Mouse (Mus musculus): ENCODE results near the gene Entpd6. TPM values are rescaled to one million over a fixed set of nuclear protein-coding genes. Genes with fewer than 3 reads are reported as not detected.

Entpd6 gene
- total RNA-seq (2021) = 10 to 100 TPM; 53.4 to 58.7 TPM
- long read RNA-seq, experiment 1, transcript Entpd6-201 (14 exons, 2,540 nt) = major isoform, 62 of 87 reads
- long read RNA-seq, experiment 1, partial matches to known transcripts = 7 of 87 reads
- long read RNA-seq, experiment 1, other reads (novel, unspliced or antisense) = 17 of 87 reads
- long read RNA-seq, experiment 2, transcript Entpd6-201 (14 exons, 2,540 nt) = major isoform, 58 of 90 reads
- long read RNA-seq, experiment 2, partial matches to known transcripts = 11 of 90 reads
- long read RNA-seq, experiment 2, other reads (novel, unspliced or antisense) = 20 of 90 reads

GRCm38 (mm10) chr2:150748854-150749253 is at the start of gene Entpd6:
Entpd6 (plus strand) TSS chr2:150749042.
- DNase-seq (ENCODE audit: low spot score in 2 of 2) = peak; percentile 98 to 99
- intact Hi-C loops (cut with DNase I) = loop anchor here (2.0 to 5.0 kb wide), 2 partner anchors 140 to 192 kb away; partner anchors contain the start of gene Apmap

DNA sequence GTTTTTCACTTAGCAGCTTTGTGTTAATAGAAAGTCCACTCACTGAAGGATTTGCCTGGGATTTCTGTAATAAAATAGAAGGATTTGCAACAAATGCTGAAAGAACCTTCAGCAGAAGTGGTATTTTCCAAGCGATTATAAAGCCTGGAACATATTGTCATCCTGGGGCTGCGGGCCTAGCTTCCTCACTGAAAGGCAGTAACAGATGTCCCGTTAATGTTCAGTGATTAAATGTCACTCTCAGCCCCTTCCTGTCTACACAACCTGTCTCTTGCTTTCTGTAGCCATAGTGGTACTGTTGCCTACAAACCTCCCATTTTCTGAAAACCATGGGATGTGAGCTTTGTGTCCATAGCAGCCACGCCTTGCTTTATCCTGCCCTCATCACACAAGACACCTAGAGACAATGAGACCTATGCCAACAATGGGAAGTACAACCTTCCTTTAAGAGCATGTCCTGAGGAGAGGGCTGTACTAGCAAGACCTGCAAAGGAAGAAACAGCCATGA is 36.6 kb upstream of the Entpd6 start:
- intact Hi-C loops (cut with DNase I) = no loop called here
- no peak for DNase-seq (ENCODE audit: low spot score in 2 of 2)

- DNase-seq (ENCODE audit: low spot score in 2 of 2) = no peak
- intact Hi-C loops (cut with DNase I) = no loop called here
These were observed 12.9 kb upstream of the Entpd6 start for GRCm38 (mm10) chr2:150735756-150736576.

DNA sequence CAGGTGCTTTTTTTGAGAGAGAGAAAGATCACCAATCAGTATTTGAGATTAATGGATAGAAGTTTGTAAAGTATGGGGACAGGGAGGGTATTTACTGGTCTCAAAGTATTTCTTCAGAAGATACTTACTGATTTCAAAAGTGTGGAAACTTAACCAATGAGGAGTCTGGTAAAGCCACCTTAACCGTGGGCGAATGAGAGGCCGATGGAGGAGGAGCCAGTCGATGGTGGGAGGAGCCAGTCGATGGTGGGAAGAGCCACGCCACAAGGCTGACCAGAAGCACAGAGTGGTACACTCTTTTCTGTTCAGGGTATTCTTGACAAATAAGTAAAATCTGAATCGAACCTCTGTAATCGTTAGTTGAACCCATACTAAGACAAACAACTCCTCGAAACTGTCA is 11.0 kb upstream of the Entpd6 start:
- no peak for DNase-seq (ENCODE audit: low spot score in 2 of 2)
- intact Hi-C loops (cut with DNase I) = no loop called here

DNA sequence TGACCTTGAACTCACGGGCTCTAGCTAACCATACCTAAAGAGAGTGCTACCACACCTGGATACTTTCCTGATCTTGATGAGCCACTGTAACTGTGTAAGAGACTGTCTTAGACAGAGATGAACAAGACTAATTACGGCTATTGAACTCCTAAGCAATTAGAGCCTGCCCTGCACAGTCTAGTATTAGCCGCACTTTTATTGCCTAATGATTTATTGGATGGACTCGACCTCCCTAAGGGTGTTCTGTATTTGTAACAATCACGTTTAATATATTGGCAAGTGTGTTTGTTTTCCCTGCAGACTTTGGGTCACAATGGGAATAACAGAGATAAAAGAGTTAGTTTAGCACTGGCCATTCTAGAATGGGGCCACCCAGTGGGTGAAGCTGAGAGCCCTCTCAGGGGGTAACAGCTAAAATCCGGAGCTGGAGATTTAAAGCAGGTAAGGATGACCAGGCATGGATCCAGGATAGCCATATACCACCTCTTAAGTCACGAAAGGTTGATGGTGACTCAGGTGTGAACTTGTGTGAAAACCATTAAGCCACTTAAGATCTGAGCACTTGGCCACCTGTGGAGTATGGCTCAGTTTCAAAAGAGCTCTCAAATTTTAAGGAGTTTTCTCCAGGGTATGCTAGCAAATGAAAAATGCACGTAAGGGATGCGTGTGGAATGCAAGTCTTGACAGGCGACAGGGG is 8.5 kb upstream of the Entpd6 start:
- intact Hi-C loops (cut with DNase I) = loop anchor here (1.0 kb wide), 1 partner anchor 62 kb away; no protein-coding TSS in a partner anchor
- DNase-seq (ENCODE audit: low spot score in 2 of 2) = no peak

- intact Hi-C loops (cut with DNase I) = no loop called here
- DNase-seq (ENCODE audit: low spot score in 2 of 2) = no peak
These were observed 7.4 kb upstream of the Entpd6 start for GRCm38 (mm10) chr2:150741405-150741804.

DNA sequence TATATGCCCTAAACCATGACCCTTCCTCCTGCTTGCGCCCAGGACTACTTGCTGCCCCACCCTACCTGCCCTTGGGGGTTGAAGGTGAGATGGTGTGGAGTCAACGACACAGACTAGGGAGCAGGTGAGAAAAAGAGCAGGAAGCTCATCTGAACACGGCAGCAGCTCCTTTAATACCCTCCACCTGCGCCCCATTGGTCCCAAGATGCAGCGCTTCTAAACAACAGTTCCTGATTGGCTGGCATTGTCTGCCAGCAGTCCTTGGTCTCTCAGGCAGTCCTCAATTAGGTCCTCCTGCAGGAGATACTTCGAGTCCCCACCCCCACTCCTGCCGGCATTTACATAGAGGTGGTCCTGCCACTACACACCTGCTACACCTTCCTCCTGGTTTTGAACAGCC is 3.8 kb upstream of the Entpd6 start:
- intact Hi-C loops (cut with DNase I) = loop anchor here (5.0 kb wide), 1 partner anchor 188 kb away; no protein-coding TSS in a partner anchor
- no peak for DNase-seq (ENCODE audit: low spot score in 2 of 2)

DNA sequence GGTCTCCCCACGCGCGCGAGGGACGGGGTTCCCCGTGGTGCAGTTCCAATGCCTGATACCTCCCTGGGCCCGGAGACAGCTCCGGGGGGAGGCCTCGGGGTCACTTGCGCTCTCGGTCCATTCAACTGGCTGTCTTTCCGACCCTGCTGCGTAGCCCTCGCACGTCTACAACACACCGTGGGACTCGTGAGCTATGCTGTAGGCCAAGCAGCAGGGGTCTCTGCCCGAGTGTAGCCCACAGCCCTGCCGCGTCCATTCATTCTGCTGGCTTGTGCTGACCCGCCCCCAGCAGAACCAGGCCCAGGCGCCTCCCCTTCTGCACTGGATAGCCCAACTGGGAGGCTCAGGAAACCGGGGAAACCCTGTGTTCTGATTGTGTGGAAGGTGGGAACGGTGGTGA is 441 bp downstream of the Entpd6 start:
- no peak for DNase-seq (ENCODE audit: low spot score in 2 of 2)
- intact Hi-C loops (cut with DNase I) = loop anchor here (2.0 to 5.0 kb wide), 2 partner anchors 140 to 192 kb away; partner anchors contain the start of gene Apmap

GRCm38 (mm10) chr2:150750129-150750979 is 1.5 kb downstream of the Entpd6 start:
- intact Hi-C loops (cut with DNase I) = no loop called here
- no peak for DNase-seq (ENCODE audit: low spot score in 2 of 2)

GRCm38 (mm10) chr2:150755016-150755415 is 6.2 kb downstream of the Entpd6 start:
- intact Hi-C loops (cut with DNase I) = no loop called here

DNA sequence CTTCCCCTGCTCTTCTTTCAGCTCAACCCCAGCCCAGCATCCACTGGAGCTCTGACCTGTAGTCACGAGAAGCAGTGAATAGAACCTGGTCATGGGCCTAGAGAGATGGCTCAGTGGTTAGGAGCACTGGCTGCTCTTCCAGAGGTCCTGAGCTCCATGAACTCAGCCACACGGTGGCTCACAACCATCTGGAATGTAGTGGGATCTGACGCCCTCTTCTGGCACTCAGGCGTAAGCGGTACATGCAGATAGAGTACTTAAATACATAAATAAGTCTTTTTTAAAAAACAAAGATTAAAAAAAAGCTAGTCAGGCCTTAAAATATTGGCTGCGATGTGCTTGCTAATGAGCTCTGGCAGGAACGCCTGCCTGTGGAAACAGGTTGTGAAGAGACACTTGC is 12.6 kb downstream of the Entpd6 start:
- intact Hi-C loops (cut with DNase I) = no loop called here
- no peak for DNase-seq (ENCODE audit: low spot score in 2 of 2)

More at GRCm38 (mm10) chr2:150755016-150755415, 6.2 kb downstream of the Entpd6 start:
- DNase-seq (ENCODE audit: low spot score in 2 of 2) = no peak

- DNase-seq (ENCODE audit: low spot score in 2 of 2) = peak; percentile 48 to 62
- intact Hi-C loops (cut with DNase I) = no loop called here
These were observed 16.8 kb downstream of the Entpd6 start for GRCm38 (mm10) chr2:150765619-150766018.

- intact Hi-C loops (cut with DNase I) = no loop called here
- no peak for DNase-seq (ENCODE audit: low spot score in 2 of 2)
These were observed 17.4 kb downstream of the Entpd6 start for GRCm38 (mm10) chr2:150766083-150766862.

GRCm38 (mm10) chr2:150768678-150769077 is 19.8 kb downstream of the Entpd6 start:
- intact Hi-C loops (cut with DNase I) = no loop called here
- DNase-seq (ENCODE audit: low spot score in 2 of 2) = no peak

DNA sequence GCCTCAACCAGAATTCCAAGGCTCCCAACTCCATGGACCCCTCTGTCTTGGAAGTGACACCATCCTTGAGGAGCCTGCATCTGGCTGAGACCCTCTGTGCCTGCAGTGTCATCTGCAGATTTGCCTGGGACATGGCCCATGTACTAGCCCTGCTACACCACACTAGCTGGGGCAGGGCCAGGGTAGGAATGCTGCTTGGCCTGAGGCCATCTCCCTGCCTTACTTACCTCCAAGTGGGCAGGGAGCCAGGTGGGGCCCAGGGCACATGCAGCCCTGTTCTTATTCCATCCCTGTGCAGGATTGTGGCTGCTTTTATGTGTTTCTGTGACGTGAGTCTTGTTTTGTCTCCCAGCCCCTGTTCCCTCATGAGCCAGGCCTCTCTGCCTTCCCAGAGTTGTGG is 21.9 kb downstream of the Entpd6 start:
- DNase-seq (ENCODE audit: low spot score in 2 of 2) = no peak
- intact Hi-C loops (cut with DNase I) = no loop called here

DNA sequence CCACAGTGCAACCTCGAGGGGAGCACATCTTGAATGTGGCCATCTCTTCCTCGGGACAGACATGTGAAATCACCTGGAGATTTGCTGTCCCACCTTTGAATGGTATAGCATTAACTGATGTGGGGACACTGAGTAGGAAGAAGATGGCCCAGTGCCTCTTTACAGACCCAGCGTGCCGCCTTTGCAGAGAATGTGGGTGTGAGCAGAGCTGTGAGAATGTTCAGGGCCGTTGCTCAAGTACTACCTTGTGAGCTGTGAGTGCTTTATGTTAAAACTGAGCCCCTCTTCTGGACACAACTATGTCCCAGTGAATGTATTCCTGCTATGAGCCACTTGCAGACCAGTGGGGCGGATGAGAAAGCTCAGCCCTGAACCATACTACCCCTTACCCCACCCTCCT is 22.3 kb downstream of the Entpd6 start:
- intact Hi-C loops (cut with DNase I) = no loop called here
- no peak for DNase-seq (ENCODE audit: low spot score in 2 of 2)

DNA sequence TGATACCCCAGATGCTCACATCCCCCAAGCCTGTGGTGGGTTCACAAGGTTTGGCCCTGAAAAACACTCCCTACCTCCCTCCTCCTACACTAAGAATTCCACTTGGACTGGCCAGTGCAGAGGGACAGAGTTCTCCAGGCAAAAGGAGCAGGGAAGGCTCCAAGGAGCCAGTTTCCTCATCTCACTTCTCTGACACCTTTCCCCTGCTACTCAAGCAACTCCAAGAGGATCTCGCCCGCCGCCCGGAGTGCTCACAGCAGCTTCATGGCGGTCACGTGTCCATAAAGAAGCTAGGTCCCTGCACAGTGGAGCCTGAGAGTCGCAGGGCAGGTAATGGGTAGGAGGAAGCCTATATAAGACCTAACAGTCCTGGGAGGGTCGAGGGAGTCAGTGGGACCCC is 23.2 kb downstream of the Entpd6 start:
- no peak for DNase-seq (ENCODE audit: low spot score in 2 of 2)
- intact Hi-C loops (cut with DNase I) = no loop called here

DNA sequence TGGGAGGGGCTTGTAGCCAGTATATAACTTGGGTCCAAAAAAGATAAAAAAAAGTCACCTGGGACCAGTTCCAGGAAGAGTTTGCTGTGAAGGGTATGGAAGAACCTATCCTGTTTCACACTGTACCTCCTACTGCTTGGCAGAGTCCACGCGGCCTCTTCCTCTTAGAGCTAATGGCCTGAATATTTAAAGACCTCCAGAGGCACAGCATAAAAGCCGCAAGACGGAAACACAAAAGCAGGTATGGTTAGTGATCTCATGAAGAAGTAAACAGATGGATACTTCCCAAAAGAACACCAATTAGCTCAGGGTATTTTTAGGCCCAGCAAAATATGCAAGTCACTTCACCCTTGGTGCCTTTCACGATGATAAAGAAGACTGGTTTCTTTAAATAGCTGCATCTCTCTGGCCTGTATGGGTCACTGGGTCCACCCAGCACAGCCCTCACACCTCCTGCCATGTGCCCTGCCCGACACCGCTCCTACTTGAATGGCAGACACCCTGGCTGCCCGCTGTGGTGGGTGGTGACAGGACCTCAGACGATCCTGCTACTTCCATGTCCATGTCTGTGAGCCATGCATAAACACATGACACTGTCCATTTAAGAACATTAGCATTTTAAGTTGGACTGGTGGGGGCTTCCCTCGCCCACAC is 23.8 kb downstream of the Entpd6 start:
- intact Hi-C loops (cut with DNase I) = no loop called here
- no peak for DNase-seq (ENCODE audit: low spot score in 2 of 2)
